Comparison of ENCODE assay signal across 32 mouse cellular contexts in the genomic region with DNA sequence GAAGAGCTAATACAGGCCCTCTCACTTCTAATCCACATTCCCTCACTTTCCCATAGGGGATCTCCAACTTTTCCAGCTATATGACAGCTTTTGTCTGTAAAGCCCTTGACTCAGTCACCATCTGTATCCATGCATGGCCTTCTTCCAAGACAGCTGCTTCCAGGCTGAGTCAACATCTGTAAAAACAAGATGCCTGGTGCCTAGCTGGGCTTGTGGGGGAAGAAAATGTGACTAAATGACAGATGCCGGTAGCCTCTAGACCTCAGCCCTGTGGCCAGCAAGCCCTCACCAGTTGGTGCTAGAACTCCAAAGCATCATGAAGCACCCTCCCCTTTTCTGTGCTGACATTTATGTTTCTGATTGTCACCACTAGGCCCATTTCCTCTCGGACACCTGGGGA. TPM values are rescaled to one million over a fixed set of nuclear protein-coding genes. Genes with fewer than 3 reads are reported as not detected.
DNase-seq lines count a peak whose midpoint lies in the region; ATAC-seq and TF ChIP-seq lines count a peak whose summit lies in the region.
"Had no signal": no experiment of that assay in that cellular context is flagged by ENCODE, and none has a peak within 500 bp of the region (broad histone marks: within the 10 kb centered on the region; RNA-seq: fewer than 3 reads in every experiment).

No protein-coding gene starts in this region.

- H3K27me3 ChIP-seq in forebrain, embryonic 11.5 days (ENCODE audit: control insufficient read depth, insufficient read depth, low read length), result no peaks in the 10 kb centered on the region
- no peaks in the 10 kb centered on the region for H3K27me3 ChIP-seq in forebrain, embryonic 14.5 days (replicated peaks; ENCODE audit: control insufficient read depth, insufficient read depth, low read length)
- H3K27me3 ChIP-seq in hindbrain, embryonic 10.5 days (ENCODE audit: insufficient read depth, poor library complexity, severe bottlenecking), result peaks cover under 1% of the 10 kb centered on the region; the same call in 1 of the 2 replicates
- no peaks in the 10 kb centered on the region for H3K27me3 ChIP-seq in hindbrain, postnatal 0 days (ENCODE audit: insufficient read depth, low read length)
- H3K27me3 ChIP-seq in intestine, embryonic 15.5 days (replicated peaks), result no peaks in the 10 kb centered on the region
- H3K27me3 ChIP-seq: forebrain, embryonic 13.5 days; heart, embryonic 15.5 days; hindbrain, embryonic 12.5 days; limb, embryonic 15.5 days; midbrain, embryonic 15.5 days had no signal

- no peaks in the 10 kb centered on the region for H3K4me1 ChIP-seq in forebrain, embryonic 11.5 days (replicated peaks; ENCODE audit: control insufficient read depth, insufficient read depth, low read length)
- no peaks in the 10 kb centered on the region for H3K4me1 ChIP-seq in forebrain, embryonic 14.5 days (ENCODE audit: control insufficient read depth, insufficient read depth, low read length)
- H3K4me1 ChIP-seq in hindbrain, embryonic 10.5 days (replicated peaks), result no peaks in the 10 kb centered on the region
- no peaks in the 10 kb centered on the region for H3K4me1 ChIP-seq in hindbrain, postnatal 0 days (ENCODE audit: insufficient read depth, low read length)
- H3K4me1 ChIP-seq in intestine, embryonic 15.5 days (replicated peaks), result no peaks in the 10 kb centered on the region
- H3K4me1 ChIP-seq: forebrain, embryonic 13.5 days; hindbrain, embryonic 12.5 days; limb, embryonic 15.5 days; midbrain, embryonic 15.5 days; neural tube, embryonic 13.5 days had no signal

- TF ChIP-seq CTCF in hindbrain, postnatal 0 days (IDR thresholded peaks at IDR 0.05; ENCODE audit: low read depth), result no peak

- DNase-seq in forebrain, embryonic 11.5 days (ENCODE audit: low spot score), result peak; percentile 43
- DNase-seq in forebrain, embryonic 14.5 days (ENCODE audit: low spot score), result no peak
- peak; percentile 5 for DNase-seq in hindbrain, embryonic 10.5 days (ENCODE audit: low spot score)
- no peak for DNase-seq in hindbrain, postnatal 0 days (ENCODE audit: low spot score)
- DNase-seq in NIH3T3 (ENCODE audit: low read depth), result peak; percentile 70
- DNase-seq: cerebellum, adult 18-20 months; cerebellum, postnatal 14 days; gastrocnemius, adult 2 months; kidney, adult 18-20 months; layer of hippocampus, adult 9-11 months; left cerebral cortex, postnatal 4 days; lung, postnatal 4 days; retina, postnatal 1 day; right cerebral cortex, postnatal 25 days; spleen, adult 18-20 months had no signal

- H3K9me3 ChIP-seq in forebrain, embryonic 11.5 days (ENCODE audit: control insufficient read depth, low read length), result no peaks in the 10 kb centered on the region
- H3K9me3 ChIP-seq in forebrain, embryonic 14.5 days (replicated peaks; ENCODE audit: control insufficient read depth, low read length), result no peaks in the 10 kb centered on the region
- H3K9me3 ChIP-seq in hindbrain, embryonic 10.5 days, result no peaks in the 10 kb centered on the region
- H3K9me3 ChIP-seq in hindbrain, postnatal 0 days (ENCODE audit: low read length), result no peaks in the 10 kb centered on the region
- no peaks in the 10 kb centered on the region for H3K9me3 ChIP-seq in intestine, embryonic 15.5 days
- H3K9me3 ChIP-seq: forebrain, embryonic 13.5 days; heart, embryonic 15.5 days; hindbrain, embryonic 12.5 days; limb, embryonic 15.5 days; midbrain, embryonic 15.5 days; neural tube, embryonic 13.5 days had no signal

- H3K36me3 ChIP-seq in forebrain, embryonic 11.5 days (ENCODE audit: control insufficient read depth, insufficient read depth, low read length), result no peaks in the 10 kb centered on the region
- H3K36me3 ChIP-seq in forebrain, embryonic 14.5 days (ENCODE audit: control insufficient read depth, insufficient read depth, low read length), result no peaks in the 10 kb centered on the region
- H3K36me3 ChIP-seq in hindbrain, embryonic 10.5 days, result no peaks in the 10 kb centered on the region
- H3K36me3 ChIP-seq in hindbrain, postnatal 0 days (ENCODE audit: insufficient read depth, low read length), result no peaks in the 10 kb centered on the region
- H3K36me3 ChIP-seq in intestine, embryonic 15.5 days, result no peaks in the 10 kb centered on the region
- H3K36me3 ChIP-seq: heart, embryonic 15.5 days; hindbrain, embryonic 12.5 days; limb, embryonic 15.5 days; midbrain, embryonic 15.5 days; neural tube, embryonic 13.5 days had no signal

- WGBS in forebrain, embryonic 11.5 days, result 85% methylated on average over 2 of the region's 2 CpGs
- WGBS in forebrain, embryonic 14.5 days, result 89% methylated on average over 2 of the region's 2 CpGs
- WGBS in hindbrain, embryonic 10.5 days, result 71% methylated on average over 2 of the region's 2 CpGs
- WGBS in hindbrain, postnatal 0 days, result 70% methylated on average over 2 of the region's 2 CpGs
- WGBS in intestine, embryonic 15.5 days, result 63% methylated on average over 2 of the region's 2 CpGs

- no peak overlapping the region for H3K4me2 ChIP-seq in forebrain, embryonic 11.5 days (ENCODE audit: low read depth, low read length, severe bottlenecking)
- no peak overlapping the region for H3K4me2 ChIP-seq in forebrain, embryonic 14.5 days (ENCODE audit: low read length)
- H3K4me2 ChIP-seq in hindbrain, postnatal 0 days (ENCODE audit: low read depth, low read length), result no peak overlapping the region
- H3K4me2 ChIP-seq in intestine, embryonic 15.5 days (replicated peaks), result no peak overlapping the region
- H3K4me2 ChIP-seq: forebrain, embryonic 13.5 days; heart, embryonic 15.5 days; hindbrain, embryonic 12.5 days; limb, embryonic 15.5 days; midbrain, embryonic 15.5 days; neural tube, embryonic 13.5 days had no signal

- no peak overlapping the region for H3K4me3 ChIP-seq in forebrain, embryonic 11.5 days (ENCODE audit: low read depth, low read length)
- no peak overlapping the region for H3K4me3 ChIP-seq in forebrain, embryonic 14.5 days (ENCODE audit: low read depth, low read length)
- H3K4me3 ChIP-seq in hindbrain, embryonic 10.5 days, result no peak overlapping the region
- H3K4me3 ChIP-seq in hindbrain, postnatal 0 days (ENCODE audit: low read length), result no peak overlapping the region
- no peak overlapping the region for H3K4me3 ChIP-seq in intestine, embryonic 15.5 days (replicated peaks)
- H3K4me3 ChIP-seq: forebrain, embryonic 13.5 days; gastrocnemius, adult 2 months; heart, embryonic 15.5 days; hindbrain, embryonic 12.5 days; limb, embryonic 15.5 days; midbrain, embryonic 15.5 days; neural tube, embryonic 13.5 days had no signal

- H3K27ac ChIP-seq in forebrain, embryonic 11.5 days (ENCODE audit: low read depth, low read length), result no peak overlapping the region
- no peak overlapping the region for H3K27ac ChIP-seq in forebrain, embryonic 14.5 days (ENCODE audit: low read depth, low read length)
- H3K27ac ChIP-seq in hindbrain, embryonic 10.5 days, result no peak overlapping the region
- H3K27ac ChIP-seq in hindbrain, postnatal 0 days, result no peak overlapping the region
- H3K27ac ChIP-seq in intestine, embryonic 15.5 days, result no peak overlapping the region
- H3K27ac ChIP-seq: forebrain, embryonic 13.5 days; gastrocnemius, adult 2 months; heart, embryonic 15.5 days; hindbrain, embryonic 12.5 days; kidney, postnatal 0 days; limb, embryonic 15.5 days; liver, embryonic 14.5 days; midbrain, embryonic 15.5 days; neural tube, embryonic 13.5 days had no signal

- no peak for ATAC-seq in forebrain, embryonic 11.5 days (replicated peaks; ENCODE audit: low FRiP score)
- ATAC-seq in forebrain, embryonic 14.5 days, result no peak
- no peak for ATAC-seq in hindbrain, postnatal 0 days
- no peak for ATAC-seq in erythroblast, adult 5-6 weeks (replicated peaks; ENCODE audit: low FRiP score, poor library complexity, severe bottlenecking)
- ATAC-seq in intestine, embryonic 15.5 days, result no peak
- ATAC-seq: forebrain, embryonic 13.5 days; midbrain, embryonic 15.5 days had no signal

- H3K9ac ChIP-seq in forebrain, embryonic 11.5 days (ENCODE audit: low read length), result no peak overlapping the region
- H3K9ac ChIP-seq in forebrain, embryonic 14.5 days (ENCODE audit: low read length), result no peak overlapping the region
- no peak overlapping the region for H3K9ac ChIP-seq in hindbrain, postnatal 0 days (replicated peaks; ENCODE audit: low read length)
- no peak overlapping the region for H3K9ac ChIP-seq in intestine, embryonic 15.5 days
- H3K9ac ChIP-seq: forebrain, embryonic 13.5 days; heart, embryonic 15.5 days; hindbrain, embryonic 12.5 days; limb, embryonic 15.5 days; liver, embryonic 14.5 days; midbrain, embryonic 15.5 days; neural tube, embryonic 13.5 days had no signal

RNA-seq across cellular contexts. Expression of a gene that starts 6.8 kb away (rescaled TPM):
- 0.17 and 0.25 TPM in 2 replicates for polyA plus RNA-seq in forebrain, embryonic 11.5 days (2014; fragmentation: Nextera tagmentation; extraction: Ambion mirVana)
- 0.75 and 1.1 TPM in 2 replicates for polyA plus RNA-seq in forebrain, embryonic 14.5 days (2014; fragmentation: Nextera tagmentation; extraction: Ambion mirVana)
- 0.52 and 1.5 TPM in 2 replicates for polyA plus RNA-seq in hindbrain, embryonic 10.5 days (2016; fragmentation: Nextera tagmentation; extraction: Ambion mirVana)
- 8.6 and 11.0 TPM in 2 replicates for total RNA-seq in hindbrain, postnatal 0 days (2014; rRNA removed)
- polyA plus RNA-seq in hindbrain, postnatal 0 days (2015; fragmentation: Nextera tagmentation; extraction: Ambion mirVana), result 12.0 and 14.4 TPM in 2 replicates
- total RNA-seq in erythroblast, adult 5-6 weeks (2015; ENCODE audit: low replicate concordance), result not detected in 2 replicates
- total RNA-seq in erythroblast, adult 5-6 weeks (2017; ENCODE audit: low replicate concordance), result not detected in 2 replicates
- polyA plus RNA-seq in intestine, embryonic 15.5 days (2015; fragmentation: Nextera tagmentation; extraction: Ambion mirVana), result 0.15 and 0.24 TPM in 2 replicates
- total RNA-seq: gastrocnemius, adult 2 months; megakaryocyte-erythroid progenitor cell, adult 5-6 weeks had no signal
- polyA plus RNA-seq: large intestine, adult 2 months had no signal

RNA-seq across cellular contexts. Expression of a gene that starts 27.0 kb away (rescaled TPM):
- polyA plus RNA-seq in forebrain, embryonic 11.5 days (2014; fragmentation: Nextera tagmentation; extraction: Ambion mirVana), result 0.83 and 1.7 TPM in 2 replicates
- polyA plus RNA-seq in forebrain, embryonic 14.5 days (2014; fragmentation: Nextera tagmentation; extraction: Ambion mirVana), result not detected in 2 replicates
- not detected in 2 replicates for polyA plus RNA-seq in hindbrain, embryonic 10.5 days (2016; fragmentation: Nextera tagmentation; extraction: Ambion mirVana)
- not detected in 2 replicates for total RNA-seq in hindbrain, postnatal 0 days (2014; rRNA removed)
- polyA plus RNA-seq in hindbrain, postnatal 0 days (2015; fragmentation: Nextera tagmentation; extraction: Ambion mirVana), result not detected in 2 replicates
- not detected in 2 replicates for total RNA-seq in erythroblast, adult 5-6 weeks (2015; ENCODE audit: low replicate concordance)
- not detected in 2 replicates for total RNA-seq in erythroblast, adult 5-6 weeks (2017; ENCODE audit: low replicate concordance)
- polyA plus RNA-seq in intestine, embryonic 15.5 days (2015; fragmentation: Nextera tagmentation; extraction: Ambion mirVana), result 0.43 and 0.51 TPM in 2 replicates
- total RNA-seq: adrenal gland, adult 18-20 months; adrenal gland, postnatal 36 days; gastrocnemius, adult 2 months; left cerebral cortex, adult 18-20 months; left cerebral cortex, postnatal 4 days; megakaryocyte-erythroid progenitor cell, adult 5-6 weeks had no signal
- polyA plus RNA-seq: forebrain, embryonic 13.5 days; frontal cortex, adult 2 months; heart, embryonic 15.5 days; hindbrain, embryonic 12.5 days; kidney, postnatal 0 days; large intestine, adult 2 months; limb, embryonic 15.5 days; liver, embryonic 14.5 days; lung, embryonic 16.5 days; midbrain, embryonic 15.5 days; neural tube, embryonic 13.5 days had no signal

Comparison
In these comparisons a context has a peak if more than half of its experiments do, and no peak if none do; other contexts are left out.
1. DNase-seq: peak in forebrain, embryonic 11.5 days (single experiment), hindbrain, embryonic 10.5 days (single experiment) and NIH3T3 (single experiment); none in forebrain, embryonic 14.5 days (single experiment) and hindbrain, postnatal 0 days (single experiment).